In genomic region chr10:53464006-53464405, GRCm38 (mm10) we compare ENCODE assay signal across 14 mouse cellular contexts.
DNase-seq lines count a peak whose midpoint lies in the region; ATAC-seq lines count a peak whose summit lies in the region.
"Had no signal": no experiment of that assay in that cellular context is flagged by ENCODE, and none has a peak within 500 bp of the region (broad histone marks: within the 10 kb centered on the region; RNA-seq: fewer than 3 reads in every experiment).

No protein-coding gene starts in this region.

- DNase-seq in adrenal gland, adult 2 months: peak; percentile 14
- DNase-seq in adrenal gland, adult 8-10 months: no peak
- DNase-seq in heart, adult 8-10 months (ENCODE audit: low spot score): peak; percentile 73
- DNase-seq in heart, embryonic 10.5 days (ENCODE audit: low spot score): no peak
- DNase-seq in kidney, adult 8-10 months: peak; percentile 29 to 34
- peak; percentile 75 for DNase-seq in lung, postnatal 25 days (ENCODE audit: low spot score)
- no peak for DNase-seq in right cerebral cortex, postnatal 36 days (ENCODE audit: low spot score in 2 of 2)
- DNase-seq: cerebellum, adult 9-11 months; left cerebral cortex, postnatal 4 days; thymus, postnatal 25 days had no signal

- H3K9me3 ChIP-seq in heart, embryonic 10.5 days: no peaks in the 10 kb centered on the region
- H3K9me3 ChIP-seq: hindbrain, embryonic 15.5 days had no signal

- H3K4me3 ChIP-seq in heart, embryonic 10.5 days: no peak overlapping the region
- H3K4me3 ChIP-seq: erythroblast, embryonic 14.5 days; hindbrain, embryonic 15.5 days had no signal

- 57% methylated on average over 6 of the region's 6 CpGs for WGBS in heart, embryonic 10.5 days

- H3K27ac ChIP-seq in heart, embryonic 10.5 days: no peak overlapping the region
- H3K27ac ChIP-seq: hindbrain, embryonic 15.5 days; liver, embryonic 14.5 days had no signal

- no peaks in the 10 kb centered on the region for H3K36me3 ChIP-seq in heart, embryonic 10.5 days
- H3K36me3 ChIP-seq: hindbrain, embryonic 15.5 days had no signal

- no peaks in the 10 kb centered on the region for H3K27me3 ChIP-seq in heart, embryonic 10.5 days (ENCODE audit: insufficient read depth, poor library complexity, severe bottlenecking)
- H3K27me3 ChIP-seq: hindbrain, embryonic 15.5 days had no signal

- no peak for ATAC-seq in megakaryocyte-erythroid progenitor cell, adult 5-6 weeks (replicated peaks; ENCODE audit: low FRiP score, low TSS enrichment, poor library complexity, severe bottlenecking)

- peaks cover 38% of the 10 kb centered on the region for H3K4me1 ChIP-seq in heart, embryonic 10.5 days

Comparison
In these comparisons a context has a peak if more than half of its experiments do, and no peak if none do; other contexts are left out.
1. DNase-seq: peak in adrenal gland, adult 2 months (single experiment), heart, adult 8-10 months (single experiment), kidney, adult 8-10 months (2 of 2) and lung, postnatal 25 days (single experiment); none in adrenal gland, adult 8-10 months (single experiment), heart, embryonic 10.5 days (single experiment) and right cerebral cortex, postnatal 36 days (0 of 2).